Mouse (Mus musculus) 3T3-L1 (cell line): ENCODE results near the gene Telo2.

ENCODE experiments used
- DNase-seq: peaks from one replicate; pipeline ENCODE4 v3.0.0-alpha.2; 2015; ENCODE audit warnings: low read depth, low spot score

Telo2 gene

GRCm38 (mm10) chr17:25101338-25101737 lies 14.4 kb downstream of the Telo2 start:
- no peak for DNase-seq

GRCm38 (mm10) chr17:25100052-25100451 lies 15.7 kb downstream of the Telo2 start:
- no peak for DNase-seq

GRCm38 (mm10) chr17:25096221-25096620 lies 19.5 kb downstream of the Telo2 start:
- no peak for DNase-seq

- DNase-seq = no peak
Measured at GRCm38 (mm10) chr17:25090450-25090849, 25.3 kb downstream of the Telo2 start.

GRCm38 (mm10) chr17:25089158-25089557 lies 26.6 kb downstream of the Telo2 start:
- no peak for DNase-seq

GRCm38 (mm10) chr17:25086724-25087123 lies 29.0 kb downstream of the Telo2 start:
- no peak for DNase-seq

- peak; percentile 58 for DNase-seq
Measured at GRCm38 (mm10) chr17:25084835-25085385, 30.9 kb downstream of the Telo2 start.

- DNase-seq = peak; percentile 99
Measured at GRCm38 (mm10) chr17:25083444-25083931, 32.3 kb downstream of the Telo2 start, which contains the start of gene Tmem204. Gene Tmem204 (minus strand): TSS chr17:25083591.

- DNase-seq = peak; percentile 25
Measured at GRCm38 (mm10) chr17:25082887-25083286, 32.9 kb downstream of the Telo2 start.

GRCm38 (mm10) chr17:25082081-25082847 lies 33.5 kb downstream of the Telo2 start:
- DNase-seq = peak; percentile 59

- peak; percentile 14 for DNase-seq
Measured at GRCm38 (mm10) chr17:25080960-25081381, 34.8 kb downstream of the Telo2 start.

GRCm38 (mm10) chr17:25080210-25080609 lies 35.6 kb downstream of the Telo2 start:
- no peak for DNase-seq

GRCm38 (mm10) chr17:25077771-25078372 lies 37.9 kb downstream of the Telo2 start:
- DNase-seq = peak; percentile 10

GRCm38 (mm10) chr17:25076906-25077305 lies 38.9 kb downstream of the Telo2 start:
- DNase-seq = no peak

- no peak for DNase-seq
Measured at GRCm38 (mm10) chr17:25068690-25069089, 47.1 kb downstream of the Telo2 start.

GRCm38 (mm10) chr17:25067442-25067851 lies 48.3 kb downstream of the Telo2 start:
- DNase-seq = no peak

- DNase-seq = no peak
Measured at GRCm38 (mm10) chr17:25066595-25066994, 49.2 kb downstream of the Telo2 start.

GRCm38 (mm10) chr17:25065189-25065588 lies 50.6 kb downstream of the Telo2 start:
- DNase-seq = no peak

- no peak for DNase-seq
Measured at GRCm38 (mm10) chr17:25064351-25064750, 51.4 kb downstream of the Telo2 start.

- DNase-seq = no peak
Measured at GRCm38 (mm10) chr17:25063872-25064271, 51.9 kb downstream of the Telo2 start.

GRCm38 (mm10) chr17:25063261-25063660 lies 52.5 kb downstream of the Telo2 start:
- DNase-seq = no peak

GRCm38 (mm10) chr17:25057041-25057440 lies 58.7 kb downstream of the Telo2 start:
- no peak for DNase-seq

- DNase-seq = no peak
Measured at GRCm38 (mm10) chr17:25053274-25053673, 62.5 kb downstream of the Telo2 start.
